ENCODE assay signal across 8 mouse cellular contexts in the genomic region with DNA sequence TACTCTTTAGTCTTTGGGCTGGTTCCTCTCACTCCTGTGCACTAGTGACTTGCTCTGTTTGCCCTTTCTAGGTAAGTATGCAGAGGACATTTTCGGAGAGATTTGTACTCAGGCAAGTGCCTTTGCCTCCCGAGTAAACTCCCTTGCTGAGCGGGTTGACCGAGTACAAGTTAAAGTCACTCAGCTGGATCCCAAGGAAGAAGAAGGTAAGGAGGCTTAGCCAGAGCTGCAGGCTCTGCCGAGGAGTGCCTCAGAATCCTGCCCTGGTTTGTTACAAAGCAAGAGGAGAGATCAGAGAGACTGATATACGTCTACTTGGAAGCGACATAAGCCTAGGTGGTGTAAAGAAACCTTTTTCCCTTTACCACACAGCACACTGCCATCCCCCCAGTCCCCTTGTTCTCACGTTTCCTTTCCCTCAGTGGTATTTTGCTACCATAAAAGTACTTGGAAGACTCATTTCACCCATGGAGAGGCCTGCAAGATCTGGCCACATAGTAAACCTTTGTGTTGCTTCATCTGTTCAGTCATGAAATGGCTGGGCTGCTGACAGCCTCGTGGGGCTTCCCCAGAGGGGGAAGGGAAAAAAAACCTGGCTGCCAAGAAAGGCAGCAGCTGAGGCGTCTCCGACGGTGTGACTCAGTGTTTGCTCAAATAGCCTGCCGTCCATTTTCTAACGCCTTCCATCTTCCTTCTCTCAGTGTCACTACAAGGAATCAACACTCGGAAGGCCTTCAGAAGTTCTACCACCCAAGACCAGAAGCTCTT. TPM values are rescaled to one million over a fixed set of nuclear protein-coding genes. Genes with fewer than 3 reads are reported as not detected.
DNase-seq lines count a peak whose midpoint lies in the region; ATAC-seq and TF ChIP-seq lines count a peak whose summit lies in the region.

No protein-coding gene starts in this region.

- DNase-seq in neural tube, embryonic 11.5 days (ENCODE audit: low spot score), result peak; percentile 37
- peak; percentile 53 for DNase-seq in brain, adult 2 months (ENCODE audit: low read depth, low spot score)
- DNase-seq in heart, adult 8-10 months (ENCODE audit: low spot score), result peak; percentile 75
- peak; percentile 57 for DNase-seq in kidney, adult 2 months
- peak; percentile 76 to 85 for DNase-seq in lung, postnatal 4 days
- DNase-seq in right cerebral cortex, adult 18-20 months, result no peak

- H3K9ac ChIP-seq in neural tube, embryonic 11.5 days (ENCODE audit: low read length), result no peak overlapping the region
- no peak overlapping the region for H3K9ac ChIP-seq in neural tube, embryonic 15.5 days (replicated peaks)

- peak overlapping the region; percentile 50; the same call in 1 of the 2 replicates for H3K27ac ChIP-seq in neural tube, embryonic 11.5 days (ENCODE audit: low read depth, low read length)
- no peak overlapping the region for H3K27ac ChIP-seq in neural tube, embryonic 15.5 days (replicated peaks)
- peak overlapping the region; percentile 85 for H3K27ac ChIP-seq in kidney, adult 2 months (ENCODE audit: insufficient read depth, low read depth, low read length)

- no peak for TF ChIP-seq POLR2A in kidney, adult 2 months (IDR thresholded peaks at IDR 0.05; ENCODE audit: low read depth, low read length)

- no peak overlapping the region for H3K4me2 ChIP-seq in neural tube, embryonic 11.5 days (ENCODE audit: low read depth)
- no peak overlapping the region for H3K4me2 ChIP-seq in neural tube, embryonic 15.5 days

- peaks cover 6% of the 10 kb centered on the region; the same call in 1 of the 2 replicates for H3K4me1 ChIP-seq in neural tube, embryonic 11.5 days (ENCODE audit: control insufficient read depth, insufficient read depth, low read length)
- peaks cover 17% of the 10 kb centered on the region for H3K4me1 ChIP-seq in neural tube, embryonic 15.5 days
- H3K4me1 ChIP-seq in kidney, adult 2 months (ENCODE audit: control insufficient read depth, insufficient read depth, low read length), result peaks cover 13% of the 10 kb centered on the region; the same call in 1 of the 2 replicates

- H3K9me3 ChIP-seq in neural tube, embryonic 11.5 days (ENCODE audit: control insufficient read depth, low read length), result no peaks in the 10 kb centered on the region
- H3K9me3 ChIP-seq in neural tube, embryonic 15.5 days (replicated peaks), result no peaks in the 10 kb centered on the region

- H3K4me3 ChIP-seq in neural tube, embryonic 11.5 days (ENCODE audit: low read depth, low read length), result no peak overlapping the region
- no peak overlapping the region for H3K4me3 ChIP-seq in neural tube, embryonic 15.5 days (replicated peaks)
- H3K4me3 ChIP-seq in kidney, adult 2 months (ENCODE audit: insufficient read depth, low read depth, low read length), result no peak overlapping the region

- no peak for ATAC-seq in neural tube, embryonic 11.5 days (ENCODE audit: insufficient read depth, low FRiP score, low TSS enrichment)
- ATAC-seq in neural tube, embryonic 15.5 days (ENCODE audit: low FRiP score), result no peak
- ATAC-seq in monocyte, adult 5-6 weeks (replicated peaks; ENCODE audit: insufficient number of reproducible peaks, low FRiP score, low TSS enrichment, poor library complexity, severe bottlenecking), result no peak

- WGBS in neural tube, embryonic 11.5 days, result 31% methylated on average over 15 of the region's 15 CpGs
- WGBS in neural tube, embryonic 15.5 days, result 32% methylated on average over 15 of the region's 15 CpGs
- WGBS in kidney, adult 2 months, result 26% methylated on average over 15 of the region's 15 CpGs

- peaks cover 2% of the 10 kb centered on the region for H3K36me3 ChIP-seq in neural tube, embryonic 11.5 days (ENCODE audit: control insufficient read depth, insufficient read depth, low read length)
- H3K36me3 ChIP-seq in neural tube, embryonic 15.5 days, result peaks cover 26% of the 10 kb centered on the region
- peaks cover 2% of the 10 kb centered on the region; the same call in 1 of the 2 replicates for H3K36me3 ChIP-seq in kidney, adult 2 months (ENCODE audit: control insufficient read depth, insufficient read depth, low read length)

- no peak for TF ChIP-seq CTCF in kidney, adult 2 months (conservative IDR thresholded peaks at IDR 0.05; ENCODE audit: insufficient read depth, insufficient read length, low read depth, low read length)

- no peaks in the 10 kb centered on the region for H3K27me3 ChIP-seq in neural tube, embryonic 11.5 days (ENCODE audit: control insufficient read depth, insufficient read depth, low read length)
- H3K27me3 ChIP-seq in neural tube, embryonic 15.5 days (replicated peaks), result no peaks in the 10 kb centered on the region
- no peaks in the 10 kb centered on the region for H3K27me3 ChIP-seq in kidney, adult 2 months (replicated peaks; ENCODE audit: control insufficient read depth, insufficient read depth, low read length)

RNA-seq across cellular contexts. Expression of a gene that starts 26.8 kb away (rescaled TPM):
- polyA plus RNA-seq in neural tube, embryonic 11.5 days (2014; fragmentation: Nextera tagmentation; extraction: Ambion mirVana), result 0.32 and 0.62 TPM in 2 replicates
- polyA plus RNA-seq in neural tube, embryonic 15.5 days (2015; fragmentation: Nextera tagmentation; extraction: Ambion mirVana), result 2.6 and 3.9 TPM in 2 replicates
- not detected for total RNA-seq in heart, adult 8-10 months (2022)
- 15.3 and 17.7 TPM in 2 replicates for polyA plus RNA-seq in kidney, adult 2 months (2012; rRNA removed)
- total RNA-seq in monocyte, adult 5-6 weeks (2017), result not detected in 3 replicates

RNA-seq across cellular contexts. Expression of a gene that starts 27.3 kb away (rescaled TPM):
- polyA plus RNA-seq in neural tube, embryonic 11.5 days (2014; fragmentation: Nextera tagmentation; extraction: Ambion mirVana), result 0.45 and 0.49 TPM in 2 replicates
- 1.3 and 2.5 TPM in 2 replicates for polyA plus RNA-seq in neural tube, embryonic 15.5 days (2015; fragmentation: Nextera tagmentation; extraction: Ambion mirVana)
- total RNA-seq in heart, adult 8-10 months (2022), result not detected
- 0.39 and 0.53 TPM in 2 replicates for polyA plus RNA-seq in kidney, adult 2 months (2012; rRNA removed)
- total RNA-seq in monocyte, adult 5-6 weeks (2017), result not detected in 3 replicates

RNA-seq across cellular contexts. Expression of a gene that starts 54.8 kb away (rescaled TPM):
- 33.0 and 39.0 TPM in 2 replicates for polyA plus RNA-seq in neural tube, embryonic 11.5 days (2014; fragmentation: Nextera tagmentation; extraction: Ambion mirVana)
- 22.2 and 45.6 TPM in 2 replicates for polyA plus RNA-seq in neural tube, embryonic 15.5 days (2015; fragmentation: Nextera tagmentation; extraction: Ambion mirVana)
- 10 to 100 TPM; 64.1 to 87.2 (median 71.5) TPM for total RNA-seq in heart, adult 8-10 months (2022)
- 37.0 and 45.7 TPM in 2 replicates for polyA plus RNA-seq in kidney, adult 2 months (2012; rRNA removed)
- 66.9 to 107 TPM (median 85.9 TPM) in 3 replicates for total RNA-seq in monocyte, adult 5-6 weeks (2017)

RNA-seq across cellular contexts. Expression of a gene that starts 55.5 kb away (rescaled TPM):
- polyA plus RNA-seq in neural tube, embryonic 11.5 days (2014; fragmentation: Nextera tagmentation; extraction: Ambion mirVana), result 1.5 and 2.7 TPM in 2 replicates
- 3.0 and 4.0 TPM in 2 replicates for polyA plus RNA-seq in neural tube, embryonic 15.5 days (2015; fragmentation: Nextera tagmentation; extraction: Ambion mirVana)
- 10 to 100 TPM; 14.8 to 21.8 (median 16.3) TPM for total RNA-seq in heart, adult 8-10 months (2022)
- polyA plus RNA-seq in kidney, adult 2 months (2012; rRNA removed), result 3.8 and 4.3 TPM in 2 replicates
- total RNA-seq in monocyte, adult 5-6 weeks (2017), result 0.87 to 12.3 TPM (median 3.8 TPM) in 3 replicates
